Mouse (Mus musculus): ENCODE measurements around the gene Gm13757.
"Not testable (repeated sequence)": the region's sequence is repeated elsewhere in the genome, so short reads cannot be mapped to it uniquely, and the experiment has no call there.

Gene Gm13757

DNA sequence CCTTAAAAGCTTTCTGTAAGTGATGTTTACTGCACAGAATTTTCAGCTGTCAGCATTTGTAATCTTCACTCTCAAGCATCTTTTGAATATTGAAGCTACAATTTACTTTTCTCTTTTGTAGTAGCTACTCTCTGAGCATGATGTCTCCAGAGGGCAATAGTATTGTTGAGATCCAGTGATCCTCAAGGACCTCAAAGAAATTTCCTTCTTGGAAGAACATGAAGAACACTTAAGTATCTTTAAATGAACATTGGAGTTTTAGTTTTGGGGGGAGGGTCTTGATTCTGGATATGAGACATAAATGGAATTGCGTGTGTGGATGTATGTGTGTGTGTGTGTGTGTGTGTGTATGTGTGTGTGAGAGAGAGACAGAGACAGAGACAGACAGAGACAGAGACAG lies at the start of gene Gm13757:
Gene Gm13757 (minus strand): TSS at position 101 of the 400 bp plus-strand sequence.
- no peak for DNase-seq

GRCm38 (mm10) chr2:88493020-88493419 lies 44.1 kb upstream of the Gm13757 start, which contains the start of gene Olfr1185-ps1:
TSS of gene Olfr1185-ps1 (plus strand) at chr2:88493320.
- no peak for DNase-seq

GRCm38 (mm10) chr2:88483298-88483697 lies 34.4 kb upstream of the Gm13757 start, which contains the start of gene Olfr1184:
TSS of gene Olfr1184 (plus strand) at chr2:88483598.
- no peak for DNase-seq

DNA sequence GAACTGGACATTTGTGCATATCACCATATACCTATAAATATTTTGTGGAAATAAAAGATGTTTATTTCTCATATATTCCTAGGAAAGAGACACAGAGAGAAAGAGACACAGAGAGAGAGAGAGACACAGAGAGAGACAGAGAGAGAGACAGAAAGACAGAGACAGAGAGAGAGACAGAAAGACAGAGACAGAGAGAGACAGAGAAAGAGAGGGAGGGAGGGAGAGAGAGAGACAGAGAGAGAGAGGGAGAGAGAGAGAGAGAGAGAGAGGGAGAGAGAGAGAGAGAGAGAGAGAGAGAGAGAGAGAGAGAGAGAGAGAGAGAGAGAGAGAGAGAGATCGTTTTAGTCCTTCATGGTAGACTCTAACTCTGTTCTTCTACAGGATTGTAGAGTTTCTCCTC lies 5.6 kb upstream of the Gm13757 start, which contains the start of gene Olfr1183:
Gene Olfr1183 (plus strand): TSS at position 301 of the 400 bp plus-strand sequence.
- not testable (repeated sequence) for DNase-seq

- no peak for DNase-seq
Observed at GRCm38 (mm10) chr2:88426071-88426470, 22.9 kb downstream of the Gm13757 start, which contains the start of gene Olfr1181. TSS of gene Olfr1181 (minus strand) at chr2:88426171.

GRCm38 (mm10) chr2:88419051-88419450 lies 29.9 kb downstream of the Gm13757 start, which contains the start of gene Olfr1180:
TSS of gene Olfr1180 (minus strand) at chr2:88419151.
- no peak for DNase-seq

- DNase-seq = no peak
Observed at GRCm38 (mm10) chr2:88406353-88406752, 42.6 kb downstream of the Gm13757 start, which contains the start of gene Olfr1179. TSS of gene Olfr1179 (minus strand) at chr2:88406453.

Data from cerebellum, adult 11 months (tissue).